Mouse (Mus musculus): ENCODE measurements around the gene Rassf6.

The Rassf6 gene

DNA sequence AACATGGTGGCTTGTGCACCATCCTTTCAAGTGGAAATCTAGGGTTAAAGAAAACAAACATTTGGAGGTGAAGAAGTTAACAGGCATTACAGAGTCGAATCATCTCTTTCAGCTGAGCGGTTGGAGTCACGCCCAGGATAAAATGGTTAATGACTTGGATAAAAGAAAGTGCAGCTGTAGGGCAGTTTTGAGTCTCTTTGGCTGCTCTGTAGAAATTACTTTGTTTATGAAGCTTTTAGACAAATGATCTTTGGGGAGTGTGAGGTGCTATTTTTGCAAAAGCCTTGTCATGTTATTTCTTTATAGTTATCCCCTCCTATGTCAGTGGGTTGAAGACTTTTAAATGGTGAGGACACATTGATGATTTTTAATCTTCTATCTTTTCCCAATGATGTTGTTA, 69.2 kb downstream of the Rassf6 start:
- DNase-seq (ENCODE audit: low read depth in 2 of 2, low spot score in 2 of 2), result no peak

DNA sequence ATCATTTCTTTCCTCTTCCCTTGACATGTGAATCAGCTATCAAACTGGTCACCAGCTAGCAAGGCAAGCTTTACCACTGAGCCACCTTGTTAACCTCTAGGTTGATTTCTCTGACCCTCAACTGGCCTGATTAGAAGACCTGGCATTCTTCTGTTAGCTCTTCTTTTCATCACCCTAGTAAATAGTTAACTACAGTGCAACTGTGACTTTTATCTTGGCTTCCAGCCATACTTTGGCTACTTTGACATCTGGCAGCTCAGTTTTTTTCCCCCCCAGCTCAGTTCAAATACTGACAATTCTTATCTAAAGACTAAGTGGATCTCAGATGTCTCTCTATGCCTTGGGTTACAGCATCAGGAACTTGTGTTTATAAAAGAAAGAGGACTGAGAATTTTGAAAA, 72.1 kb downstream of the Rassf6 start:
- DNase-seq (ENCODE audit: low read depth in 2 of 2, low spot score in 2 of 2), result no peak

DNA sequence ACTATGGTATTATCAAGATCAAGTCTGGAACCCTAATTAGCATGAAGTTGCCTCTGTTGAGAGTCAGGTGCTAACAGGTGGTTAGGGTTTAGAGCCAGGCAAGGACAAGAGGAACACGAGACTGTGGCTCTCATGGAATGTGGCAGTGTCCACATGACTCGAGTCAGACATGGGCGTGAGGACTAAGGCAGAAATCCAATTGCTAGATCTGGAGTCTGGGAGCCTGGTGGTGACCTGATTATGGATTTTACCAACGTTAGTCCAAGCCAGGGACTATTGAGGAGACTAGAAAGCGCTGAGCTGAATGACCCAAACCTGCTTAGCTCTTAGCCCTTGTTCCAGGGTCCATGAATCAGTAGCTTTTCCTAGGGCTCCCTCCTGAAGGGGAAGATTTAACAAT, 72.7 kb downstream of the Rassf6 start:
- DNase-seq (ENCODE audit: low read depth in 2 of 2, low spot score in 2 of 2), result no peak

DNA sequence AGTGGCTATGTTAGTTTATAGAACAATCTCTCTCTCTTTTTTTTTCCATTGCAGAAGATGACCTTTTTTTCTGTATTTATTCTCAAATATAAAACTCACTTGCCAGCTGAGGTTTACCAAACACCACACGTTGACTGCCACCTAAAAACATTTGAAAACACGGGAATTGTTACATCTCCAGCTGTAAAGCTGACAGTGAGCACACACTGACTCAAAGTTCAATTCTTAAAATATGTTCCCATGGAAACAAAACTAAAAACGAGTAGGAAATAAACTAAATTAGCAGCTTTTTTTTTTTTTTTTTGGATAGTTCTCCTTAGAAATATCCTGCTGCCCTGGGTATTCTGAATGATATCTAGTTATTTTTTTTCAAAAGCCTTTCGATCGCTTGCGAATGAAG, 75.3 kb downstream of the Rassf6 start:
- DNase-seq (ENCODE audit: low read depth in 2 of 2, low spot score in 2 of 2), result no peak

DNA sequence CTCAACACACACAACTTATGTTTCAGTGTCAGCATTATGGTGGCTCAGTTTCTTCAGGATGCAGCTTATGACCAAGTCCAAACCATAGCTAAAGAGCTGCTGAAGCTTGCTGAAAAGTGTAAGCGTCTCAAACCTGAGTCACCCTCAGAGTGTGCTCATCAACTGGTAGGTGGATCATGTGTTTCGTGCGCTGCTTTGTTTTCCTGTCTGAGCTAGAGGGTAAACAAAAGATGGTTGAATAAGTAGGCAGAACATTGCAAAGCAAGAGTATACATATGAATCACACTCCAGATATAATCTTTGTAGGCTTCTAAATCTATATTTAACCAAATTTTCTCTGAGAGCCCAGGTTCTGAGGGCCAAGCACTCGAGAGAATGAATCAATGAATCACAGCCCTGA, 76.3 kb downstream of the Rassf6 start:
- DNase-seq (ENCODE audit: low read depth in 2 of 2, low spot score in 2 of 2), result no peak

DNA sequence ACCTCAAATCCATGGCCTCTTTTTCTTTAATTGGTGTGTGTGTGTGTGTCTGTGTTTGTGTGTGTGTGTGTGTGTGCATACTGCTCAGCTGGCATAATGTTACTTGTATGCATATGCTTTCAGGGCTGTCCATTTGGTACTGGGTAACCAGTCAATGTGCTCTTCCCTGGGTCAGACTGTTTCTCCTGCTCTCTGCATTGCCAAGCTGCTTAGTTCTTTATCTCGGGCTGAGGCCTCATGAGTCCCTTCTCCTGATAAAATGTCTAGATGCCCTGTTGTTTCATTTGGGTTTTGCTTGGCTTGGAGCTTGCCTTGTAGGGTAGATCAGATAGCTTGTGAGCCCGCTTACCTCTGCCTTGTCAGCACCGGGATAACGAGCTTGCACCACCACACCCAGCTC, 77.6 kb downstream of the Rassf6 start:
- no peak for DNase-seq (ENCODE audit: low read depth in 2 of 2, low spot score in 2 of 2)

DNA sequence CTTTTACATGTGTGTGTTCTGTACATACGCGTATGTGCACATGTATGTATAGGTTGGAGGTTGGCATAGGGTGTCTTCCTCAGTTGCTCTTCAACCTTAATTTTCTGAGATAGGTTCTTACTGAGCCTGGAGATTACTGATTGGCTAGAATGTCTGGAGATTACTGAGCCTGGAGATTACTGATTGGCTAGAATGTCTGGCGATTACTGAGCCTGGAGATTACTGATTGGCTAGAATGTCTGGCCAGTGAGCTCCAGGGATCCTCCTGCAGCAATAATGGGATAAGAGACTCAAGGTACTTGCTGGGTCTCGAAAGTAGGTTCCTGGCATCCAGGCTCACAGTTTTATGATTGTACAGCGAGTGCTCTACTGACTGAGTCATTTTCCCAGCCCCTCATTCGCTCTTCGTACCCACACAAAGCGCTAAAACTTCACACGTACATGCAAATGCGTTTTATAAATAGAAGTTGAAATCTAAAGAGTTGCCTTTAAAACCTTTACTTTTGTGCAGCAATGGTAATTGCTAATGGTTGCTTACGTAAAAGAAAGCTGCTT, 78.7 kb downstream of the Rassf6 start:
- no peak for DNase-seq (ENCODE audit: low read depth in 2 of 2, low spot score in 2 of 2)

DNA sequence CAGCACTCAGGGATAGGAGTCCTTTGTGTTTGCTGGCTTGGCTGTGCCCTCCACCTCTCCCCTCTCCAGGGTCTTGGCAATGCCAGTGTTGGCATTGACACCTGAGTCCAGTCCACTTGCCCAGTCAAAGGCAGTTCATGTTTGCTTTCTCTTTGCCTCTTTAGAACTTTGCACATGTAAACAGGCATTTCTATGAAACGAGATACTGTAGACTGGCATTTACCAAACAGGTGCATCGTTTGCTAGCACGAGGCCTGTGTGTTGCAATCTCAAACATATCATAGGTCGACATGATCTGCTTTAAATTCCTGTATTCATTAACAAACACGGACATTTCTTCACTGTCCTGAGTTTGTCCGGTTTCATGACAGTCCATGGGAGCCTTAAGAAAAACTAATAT, 79.7 kb downstream of the Rassf6 start, which contains the start of gene 5830473C10Rik:
TSS of gene 5830473C10Rik (plus strand) at position 365 of the 400 bp plus-strand sequence.
- DNase-seq (ENCODE audit: low read depth in 2 of 2, low spot score in 2 of 2), result no peak

DNA sequence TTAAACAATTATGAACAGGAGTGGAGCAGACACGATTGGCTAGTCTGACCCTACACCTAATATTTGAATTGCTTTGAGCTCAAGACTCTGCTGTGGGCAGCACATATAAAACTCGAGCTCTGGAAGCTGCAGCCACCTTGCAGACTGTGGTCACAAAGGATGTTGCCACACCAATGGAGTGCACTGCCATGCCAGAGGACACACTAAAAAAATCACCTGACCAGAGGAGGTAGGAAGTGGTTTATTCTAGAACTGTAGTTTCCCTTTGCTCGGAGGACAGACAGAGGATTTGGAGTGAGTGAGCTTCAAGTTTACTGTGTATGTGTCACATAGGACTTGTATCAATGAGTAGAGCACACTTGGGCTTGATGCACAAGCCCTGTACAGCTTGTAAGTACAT, 84.4 kb downstream of the Rassf6 start:
- DNase-seq (ENCODE audit: low read depth in 2 of 2, low spot score in 2 of 2), result no peak
